Mouse (Mus musculus) spleen, postnatal 14 days (tissue): ENCODE data around the gene E130309D02Rik.

Experiments
- DNase-seq, 2 experiments: peaks; one replicate each; pipeline ENCODE4 v3.0.0; 2021 to 2022; ENCODE audit warnings: low spot score in 2 of 2

The E130309D02Rik gene

DNA sequence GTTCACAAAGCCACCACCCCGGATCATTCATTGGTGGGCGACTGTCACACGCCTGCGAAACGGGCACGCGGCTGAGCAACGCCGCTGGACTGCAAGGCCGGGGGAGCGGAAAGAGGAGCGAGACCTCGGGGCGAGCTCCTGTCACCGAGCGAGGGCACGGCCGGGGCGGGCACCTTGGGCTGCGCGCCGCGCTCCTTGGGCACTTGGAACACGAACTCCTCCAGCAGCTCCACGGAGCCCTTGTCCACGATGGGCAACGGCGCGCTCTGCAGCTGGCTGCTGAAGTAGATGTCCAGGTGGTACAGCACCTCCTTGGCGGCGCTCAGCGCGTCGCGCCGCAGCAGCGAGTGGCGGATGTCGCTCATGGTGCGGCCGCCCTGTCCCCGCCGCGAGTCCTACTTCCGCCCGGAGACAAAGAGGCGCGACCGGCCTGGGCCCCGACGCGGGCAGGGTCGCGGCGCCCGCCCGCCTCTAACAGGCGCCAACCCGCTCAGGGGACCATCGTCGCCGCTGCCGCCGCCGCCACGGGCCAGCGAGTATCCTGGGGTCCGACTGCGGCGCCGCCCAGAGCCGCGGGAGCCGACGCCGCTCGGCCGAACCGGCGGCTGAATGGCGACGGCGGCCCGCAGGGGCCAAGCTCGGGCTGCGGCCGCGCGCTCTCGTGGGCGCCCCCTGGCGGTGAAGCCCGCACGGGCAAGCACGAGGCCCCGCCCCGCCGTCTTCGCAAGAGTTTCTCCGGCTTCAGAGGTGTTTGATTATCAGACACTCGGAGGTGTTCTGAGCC lies at the start of gene E130309D02Rik:
Gene E130309D02Rik, minus strand, starts transcription at position 631 of the 784 bp plus-strand sequence.
- DNase-seq: peak; percentile 88 to 94

DNA sequence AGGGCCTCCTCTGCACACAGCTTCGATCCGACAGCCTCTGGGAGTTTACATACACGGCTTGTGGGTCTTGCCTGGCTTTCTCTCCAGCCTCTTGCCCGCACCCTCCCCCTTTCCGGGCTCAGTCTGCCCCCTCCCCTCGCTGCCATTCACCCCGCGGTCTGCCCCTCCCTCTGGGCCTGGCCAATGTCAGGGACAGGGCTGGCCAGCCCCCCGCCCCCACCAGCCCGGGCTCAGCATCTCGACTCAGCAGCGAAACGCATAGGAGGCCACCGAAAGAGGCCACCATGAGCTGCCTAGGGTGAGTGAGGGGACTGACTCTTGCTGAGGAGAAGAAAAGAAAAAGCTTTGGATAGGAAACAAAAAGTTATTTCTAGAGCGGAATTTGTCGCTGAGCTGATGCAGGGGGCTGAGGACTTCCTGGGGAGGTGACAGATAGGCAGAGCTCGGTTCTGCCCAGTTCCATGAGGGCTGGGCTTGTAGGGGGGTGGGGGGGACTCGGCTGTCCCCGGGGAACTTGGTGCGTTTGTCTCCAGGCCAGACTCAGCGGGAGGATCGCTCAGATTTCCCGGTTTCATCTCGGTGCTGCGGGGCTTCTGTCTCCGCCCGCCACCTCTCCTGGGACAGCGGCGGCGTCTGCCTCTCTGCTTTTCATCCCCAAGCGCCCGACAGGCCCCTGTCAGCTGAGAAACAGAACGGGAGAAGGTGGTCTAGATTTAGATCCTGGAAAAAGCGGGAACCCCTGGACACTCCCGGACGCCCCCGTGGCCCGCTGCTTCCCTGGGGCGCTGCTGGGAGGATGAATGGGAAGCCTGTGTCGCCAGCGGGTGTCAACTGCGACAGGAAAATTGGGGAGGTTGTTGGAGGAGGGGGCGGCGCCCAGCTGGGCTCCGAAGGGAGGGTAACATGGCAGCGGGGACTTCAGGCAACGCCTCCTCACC lies 48.8 kb upstream of the E130309D02Rik start:
- no peak for DNase-seq

DNA sequence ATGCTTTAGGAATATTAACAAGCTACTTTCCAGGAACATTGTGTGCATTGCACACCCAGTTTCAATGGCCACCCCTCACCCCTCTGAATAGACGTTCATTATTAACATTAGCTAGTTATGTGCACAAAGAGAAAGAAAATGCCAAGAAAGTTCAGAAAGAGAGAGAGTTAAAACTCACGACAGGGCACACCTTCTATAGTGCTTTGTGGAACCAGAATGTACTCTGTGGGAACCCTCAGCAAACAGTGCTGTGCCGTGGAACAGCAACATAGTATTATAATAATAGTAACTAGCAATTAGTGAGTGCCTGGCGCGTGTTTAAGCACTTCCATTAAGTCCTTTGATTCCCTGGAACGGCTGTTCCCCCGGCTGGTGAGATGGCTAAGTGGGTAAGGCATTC lies 46.3 kb upstream of the E130309D02Rik start:
- DNase-seq: no peak

DNA sequence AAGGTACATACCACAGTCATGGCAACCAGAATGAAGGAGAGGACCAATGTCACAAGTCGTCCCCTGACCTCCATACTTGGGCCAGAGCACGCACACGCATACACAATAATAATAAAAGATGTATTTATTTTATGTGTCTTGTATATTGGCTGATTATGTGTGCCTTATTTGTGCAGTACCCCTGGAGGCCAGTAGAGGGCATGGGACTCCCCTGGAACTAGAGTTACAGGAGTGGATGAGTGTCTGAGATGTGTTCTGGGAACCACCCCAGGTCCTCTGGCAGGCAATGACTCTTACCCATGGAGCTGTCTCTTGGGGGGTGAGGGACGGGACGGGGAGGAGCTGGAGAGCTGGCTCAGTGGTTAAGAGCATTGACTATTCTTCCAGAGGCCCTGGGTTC lies 44.8 kb upstream of the E130309D02Rik start:
- DNase-seq: no peak

DNA sequence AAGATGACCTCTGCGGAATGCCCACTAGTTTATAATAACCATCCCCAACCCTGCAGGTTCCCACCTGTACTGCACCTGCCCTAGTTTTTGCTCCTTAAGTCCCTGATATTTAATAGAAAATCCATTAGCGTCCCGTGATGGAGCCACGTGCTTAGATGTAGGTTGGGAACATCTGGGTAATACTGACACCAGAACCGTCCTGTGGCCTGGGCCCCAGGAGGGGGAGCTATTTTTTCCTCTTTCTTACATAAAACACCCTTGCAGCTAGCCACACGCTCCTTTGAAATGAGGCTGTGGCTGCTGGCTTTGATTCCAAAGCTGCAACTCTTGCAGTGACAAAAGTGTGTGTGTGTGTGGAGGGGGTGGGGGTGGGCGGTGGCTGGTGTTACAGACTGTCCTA lies 44.1 kb upstream of the E130309D02Rik start:
- no peak for DNase-seq

DNA sequence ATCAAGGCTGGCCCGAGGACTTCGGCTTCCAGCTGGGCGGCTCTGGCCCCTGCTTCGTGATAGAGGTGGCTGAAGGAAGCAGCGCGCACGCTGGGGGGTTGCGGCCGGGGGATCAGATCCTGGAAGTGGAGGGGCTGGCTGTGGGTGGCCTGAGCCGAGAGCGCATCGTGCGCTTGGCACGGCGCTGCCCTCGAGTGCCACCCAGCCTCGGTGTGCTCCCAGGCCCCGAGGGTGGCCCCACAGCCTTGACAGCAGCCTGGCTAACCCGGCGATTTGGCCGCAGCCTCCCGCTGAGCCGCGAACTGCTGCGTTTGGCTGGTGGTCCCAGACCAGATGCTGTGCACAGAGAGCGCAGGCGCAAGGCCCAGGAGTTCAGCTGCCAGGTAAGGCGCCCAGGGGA lies 42.4 kb upstream of the E130309D02Rik start:
- no peak for DNase-seq

DNA sequence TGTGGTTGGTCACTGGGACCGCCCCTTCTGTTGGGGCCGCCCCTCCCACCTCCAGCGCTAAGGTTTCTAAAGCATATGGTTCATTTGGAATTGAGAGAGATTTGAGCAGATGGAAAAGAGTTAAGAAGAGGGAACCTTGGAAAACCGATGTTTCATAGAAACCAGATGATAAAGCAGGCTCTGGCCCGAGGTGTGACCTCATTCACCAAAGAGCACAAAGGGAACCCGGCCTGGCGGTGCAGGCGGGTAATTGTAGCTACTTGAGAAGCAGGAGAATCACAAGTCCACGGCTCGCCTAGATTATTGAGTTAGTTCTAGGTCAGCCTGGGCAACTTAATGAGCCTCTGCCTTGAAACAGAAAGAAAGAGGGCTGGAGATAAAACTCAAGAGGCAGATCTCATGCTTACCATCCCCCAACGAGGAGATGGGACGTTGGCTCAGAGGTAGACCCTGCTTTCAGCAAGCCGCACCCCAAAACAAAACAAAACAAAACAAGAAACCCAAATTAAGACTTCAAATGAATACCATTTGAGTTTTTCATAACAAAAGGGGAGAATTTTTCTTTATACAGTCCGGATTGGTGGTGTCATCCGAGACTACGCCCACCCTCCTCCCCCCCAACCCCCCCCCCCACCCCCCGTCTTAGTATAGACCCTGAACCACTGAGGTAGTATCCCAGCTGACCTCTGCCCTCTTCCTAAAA lies 41.7 kb upstream of the E130309D02Rik start, which contains the start of gene Grid2ip:
Gene Grid2ip, plus strand, starts transcription at position 653 of the 703 bp plus-strand sequence.
- DNase-seq: no peak

DNA sequence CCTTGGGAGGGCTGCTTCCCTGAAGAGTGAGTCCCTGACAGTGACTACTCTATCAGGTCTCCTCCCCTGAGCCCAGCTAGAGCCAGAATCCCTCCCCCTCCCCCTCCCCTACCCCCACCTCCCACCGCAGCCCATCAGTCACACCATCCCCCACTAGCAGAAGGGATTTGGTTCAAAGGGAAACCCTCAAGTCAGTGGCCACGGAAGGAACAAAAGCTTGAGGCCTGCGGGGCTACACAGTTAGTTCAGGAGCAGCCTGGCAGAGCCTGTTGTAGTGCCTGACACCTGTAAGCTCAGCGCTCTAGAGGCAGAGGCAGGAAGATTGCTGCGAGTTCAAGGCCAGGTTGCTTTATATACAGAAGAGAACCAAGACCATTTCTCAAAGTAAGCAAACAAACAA lies 40.9 kb upstream of the E130309D02Rik start:
- no peak for DNase-seq

DNA sequence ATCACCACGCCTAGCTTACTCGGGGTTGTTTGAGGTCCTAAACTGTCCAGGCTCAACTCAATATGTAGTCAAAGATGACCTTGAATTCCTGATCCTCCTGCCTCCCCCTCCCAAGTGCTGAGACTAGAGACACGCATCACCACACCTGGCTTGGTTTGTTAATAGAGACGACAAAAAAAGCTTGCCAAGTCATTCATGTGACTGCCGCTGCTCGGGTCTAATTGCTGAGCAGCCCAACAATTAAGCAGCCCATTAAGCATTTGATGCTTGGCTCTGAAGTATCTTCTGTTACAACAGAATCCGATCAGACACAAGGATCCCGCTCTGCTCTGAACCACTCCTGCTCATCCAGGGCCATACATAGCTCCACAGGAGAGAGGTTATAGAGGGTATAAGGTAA lies 31.2 kb upstream of the E130309D02Rik start:
- no peak for DNase-seq

DNA sequence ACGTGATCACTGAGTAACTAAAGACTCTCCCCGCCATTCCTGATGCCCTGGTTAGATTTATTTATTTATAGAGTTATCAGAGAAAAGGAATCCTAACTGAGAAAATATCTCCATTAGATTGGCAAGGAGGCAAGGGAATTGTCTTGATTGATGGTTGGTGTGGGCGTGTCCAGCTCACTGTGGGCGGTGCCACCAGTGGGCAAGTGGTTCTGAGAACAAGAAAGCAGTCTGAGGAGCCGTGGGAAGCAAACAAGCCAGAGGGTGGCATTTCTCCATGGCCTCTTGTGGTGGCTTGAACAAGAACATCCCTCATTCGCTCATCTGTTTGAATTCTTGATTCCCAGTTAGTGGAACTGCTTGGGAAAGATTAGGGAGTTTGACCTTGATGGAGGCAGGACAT lies 24.4 kb upstream of the E130309D02Rik start:
- DNase-seq: no peak

DNA sequence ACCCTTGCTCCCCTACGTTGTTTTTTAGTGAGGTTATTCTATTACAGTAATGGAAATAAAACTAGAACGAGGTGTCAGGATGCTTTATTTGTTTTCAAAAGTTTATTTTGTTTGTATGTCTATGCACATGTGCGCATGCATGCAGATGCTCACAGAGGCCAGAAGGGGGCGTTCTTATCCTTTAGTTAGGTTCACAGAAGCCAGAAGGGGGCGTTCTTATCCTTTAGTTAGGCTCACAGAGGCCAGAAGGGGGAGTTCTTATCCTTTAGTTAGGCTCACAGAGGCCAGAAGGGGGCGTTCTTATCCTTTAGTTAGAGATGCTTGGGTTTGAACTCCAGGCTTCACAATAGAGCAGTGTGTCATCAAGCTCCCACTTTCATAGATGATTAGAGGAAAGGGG lies 21.4 kb upstream of the E130309D02Rik start:
- DNase-seq: no peak

DNA sequence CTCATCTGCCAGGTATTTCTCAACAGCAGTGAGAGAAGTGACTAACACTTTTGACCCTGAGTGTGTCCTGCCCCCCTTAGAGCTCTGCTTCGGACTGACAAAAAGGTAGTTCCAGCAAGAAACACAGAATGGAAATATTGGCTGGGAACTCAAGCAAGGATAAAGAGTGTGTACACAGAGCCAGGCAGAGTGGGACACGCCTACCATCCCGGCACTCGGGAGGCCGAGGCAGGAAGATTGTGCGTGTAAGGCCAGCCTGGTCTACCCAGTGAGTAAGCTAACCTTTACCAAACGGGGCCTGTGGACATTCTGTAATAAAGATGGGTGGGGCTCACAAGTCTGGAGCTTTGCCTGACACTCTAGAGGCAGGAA lies 19.9 kb upstream of the E130309D02Rik start:
- no peak for DNase-seq

DNA sequence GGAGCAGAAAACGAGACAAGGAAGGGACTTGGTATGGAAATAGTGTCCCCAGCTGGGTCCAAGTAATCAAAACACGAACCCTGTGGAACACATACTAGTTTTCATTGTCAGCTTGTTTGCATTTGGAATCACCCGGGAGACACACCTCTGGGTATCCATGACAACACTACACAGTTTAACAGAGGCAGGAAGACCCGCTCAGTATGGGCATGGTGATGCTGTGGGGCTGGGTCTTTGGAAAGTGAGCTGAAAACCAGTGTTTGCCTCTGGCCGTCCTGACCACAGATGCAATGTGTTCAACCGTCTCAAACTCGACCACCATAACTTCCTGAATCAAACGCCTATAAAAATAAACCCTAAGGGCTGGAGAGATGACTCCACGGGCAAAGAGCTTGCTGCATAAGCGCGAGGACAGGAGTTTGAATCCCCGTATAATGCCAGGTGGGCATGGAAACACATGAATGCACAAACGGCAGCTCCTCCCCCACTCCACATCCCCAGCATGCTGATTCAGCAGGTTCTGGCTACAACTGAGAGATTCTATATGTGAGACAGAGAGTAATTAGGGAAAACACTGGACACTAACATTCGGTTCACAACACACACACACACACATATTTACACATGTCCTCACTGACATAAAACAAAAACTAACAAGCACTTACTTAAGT lies 19.4 kb upstream of the E130309D02Rik start:
- DNase-seq: no peak

DNA sequence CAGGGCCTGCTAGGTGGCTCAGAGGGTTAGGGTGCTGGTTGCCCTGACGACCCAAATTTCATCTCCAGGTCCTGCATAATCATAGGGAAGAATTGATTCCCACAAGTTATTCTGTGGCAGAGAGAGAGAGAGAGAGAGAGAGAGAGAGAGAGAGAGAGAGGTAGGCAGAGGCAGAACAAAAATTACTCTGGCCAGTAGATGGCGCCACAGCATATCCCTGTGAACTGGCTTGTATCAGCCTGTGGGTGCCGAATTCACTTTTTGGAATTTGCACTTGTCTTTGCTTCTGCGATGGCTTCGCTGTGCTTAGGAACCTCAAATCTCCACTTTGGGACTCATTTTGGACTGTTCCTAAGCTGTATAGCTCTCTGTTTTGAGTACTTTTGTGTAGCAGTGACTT lies 18.7 kb upstream of the E130309D02Rik start:
- peak; percentile 31 to 75 for DNase-seq

DNA sequence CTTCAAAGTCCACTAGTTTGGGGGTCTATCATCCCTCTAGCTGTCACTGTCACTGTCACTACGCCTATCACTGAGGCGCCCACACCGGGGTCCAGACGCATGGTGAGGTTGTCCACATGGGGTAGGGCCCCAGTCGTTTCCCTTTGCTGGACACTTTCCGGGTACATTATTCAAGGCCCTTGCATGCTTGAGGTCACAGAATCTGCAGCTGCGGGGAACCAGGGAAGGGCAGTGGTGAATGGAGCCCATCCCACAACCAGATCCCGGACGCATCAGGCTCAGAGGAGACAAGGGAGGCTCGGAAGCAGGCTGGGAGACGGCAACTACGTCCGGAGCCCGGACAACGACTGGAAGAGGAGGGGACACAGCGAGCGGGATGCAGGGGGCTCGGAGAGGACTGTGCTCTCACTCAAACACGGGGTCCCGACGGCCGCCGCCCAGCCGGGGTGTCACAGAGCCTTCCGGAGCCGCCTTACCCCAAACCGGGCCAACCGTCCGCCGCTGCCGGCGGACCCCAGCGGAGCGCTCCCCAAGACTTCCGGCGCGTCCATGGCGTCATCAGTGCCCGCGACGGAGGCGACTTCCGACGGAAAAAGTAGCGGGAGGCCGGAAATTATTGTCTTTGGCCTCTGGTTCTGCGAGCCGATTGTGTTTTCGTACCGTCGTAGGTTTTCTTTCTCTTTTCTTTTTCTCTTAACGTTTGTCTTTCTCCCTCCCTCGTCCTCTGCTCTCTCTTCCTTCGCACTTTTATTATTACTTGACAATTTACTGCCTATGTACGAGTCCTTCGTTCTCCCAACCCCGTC lies 13.7 kb upstream of the E130309D02Rik start, which contains the start of gene Zdhhc4:
Gene Zdhhc4, minus strand, starts transcription at position 567 of the 806 bp plus-strand sequence.
- DNase-seq: peak; percentile 78 to 91

DNA sequence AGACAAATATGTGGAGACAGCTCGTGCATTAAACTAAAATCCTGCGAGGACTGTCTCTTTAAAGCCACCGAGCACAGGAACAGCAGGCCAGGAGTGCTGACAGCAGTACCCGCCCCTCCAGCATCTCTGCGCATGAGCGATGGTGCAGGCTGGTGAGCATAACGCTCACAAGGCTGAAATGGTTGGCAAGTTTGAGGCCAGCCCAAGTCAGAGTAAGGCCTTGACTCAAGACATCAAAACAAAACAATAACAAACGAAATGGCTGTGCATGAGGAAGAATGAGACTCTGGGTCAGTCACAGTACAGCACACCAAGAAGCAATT lies 2.1 kb upstream of the E130309D02Rik start:
- no peak for DNase-seq

DNA sequence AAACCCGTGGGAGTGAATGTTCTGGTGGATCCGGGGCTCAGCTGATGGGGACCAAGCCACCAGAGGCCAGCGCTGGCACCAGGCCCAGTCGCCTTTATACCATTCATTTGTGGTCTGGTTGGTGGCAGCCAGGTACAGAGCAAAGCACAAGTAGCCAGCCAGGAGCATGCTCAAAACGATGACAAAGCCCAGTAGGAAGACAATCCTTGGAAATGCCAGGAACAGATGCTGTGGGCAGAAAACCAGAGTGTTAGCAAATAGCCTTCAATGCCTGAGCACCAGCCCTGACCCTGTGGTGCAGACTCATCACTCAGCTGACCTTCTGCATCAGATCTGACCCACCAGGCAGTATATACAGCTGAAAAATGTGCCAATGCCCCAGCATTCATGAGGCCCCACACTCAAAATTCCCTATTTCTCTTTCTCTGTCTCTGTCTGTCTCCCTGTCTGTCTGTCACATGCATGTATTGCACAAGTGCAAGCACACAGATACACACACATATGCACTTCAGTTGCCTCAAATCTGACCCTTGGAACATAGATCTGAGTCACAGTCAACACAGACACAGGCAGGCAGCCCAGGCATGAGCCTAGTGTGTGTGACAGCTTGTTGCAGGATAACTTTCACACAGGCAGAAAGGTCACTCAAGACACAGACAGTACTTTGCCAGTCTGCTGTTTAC lies 1.6 kb upstream of the E130309D02Rik start:
- DNase-seq: no peak

DNA sequence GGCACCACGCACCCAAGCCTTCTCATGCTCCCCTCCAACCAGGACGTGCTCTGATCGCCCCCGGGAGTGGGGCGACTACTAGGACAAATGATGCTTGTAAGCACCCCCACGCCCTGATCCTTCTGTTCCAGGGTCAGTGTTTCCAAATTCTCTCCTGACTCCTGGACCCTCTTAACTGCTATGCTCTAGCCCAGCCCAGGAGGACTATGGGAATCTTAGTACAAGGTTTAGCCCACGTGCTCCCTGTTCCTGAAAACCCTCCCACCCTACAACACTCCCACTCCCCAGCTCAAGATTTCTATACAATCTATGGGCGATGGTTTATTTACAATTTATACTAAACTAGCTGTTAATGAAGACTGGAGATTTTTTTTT lies 341 bp upstream of the E130309D02Rik start:
- no peak for DNase-seq

DNA sequence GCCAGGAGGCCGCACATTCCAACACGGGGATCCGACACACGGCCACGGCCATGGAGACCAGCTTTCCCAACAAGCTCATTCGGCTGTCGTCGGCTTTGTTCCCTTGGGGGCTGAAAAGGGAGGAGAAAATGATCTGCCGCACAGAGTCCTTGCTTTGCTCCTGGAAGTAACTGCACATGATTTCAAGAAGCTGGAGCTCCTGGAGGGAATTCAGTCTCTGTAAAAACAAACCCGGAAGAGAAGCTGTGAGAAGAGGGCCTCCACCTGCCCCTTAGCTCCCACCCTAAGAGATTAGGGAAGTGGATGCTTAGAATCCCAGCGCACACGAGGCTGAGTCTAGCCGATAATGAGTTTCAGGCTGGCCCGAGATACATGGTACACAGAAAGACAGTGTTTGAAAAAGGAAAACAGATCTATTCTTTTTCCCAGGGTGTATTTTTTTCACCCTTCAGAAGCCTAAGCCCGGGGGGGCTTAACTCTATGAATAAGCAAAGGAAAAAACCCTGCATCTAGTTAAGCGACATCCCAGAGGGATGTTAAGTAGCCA lies 904 bp downstream of the E130309D02Rik start:
- DNase-seq: no peak

DNA sequence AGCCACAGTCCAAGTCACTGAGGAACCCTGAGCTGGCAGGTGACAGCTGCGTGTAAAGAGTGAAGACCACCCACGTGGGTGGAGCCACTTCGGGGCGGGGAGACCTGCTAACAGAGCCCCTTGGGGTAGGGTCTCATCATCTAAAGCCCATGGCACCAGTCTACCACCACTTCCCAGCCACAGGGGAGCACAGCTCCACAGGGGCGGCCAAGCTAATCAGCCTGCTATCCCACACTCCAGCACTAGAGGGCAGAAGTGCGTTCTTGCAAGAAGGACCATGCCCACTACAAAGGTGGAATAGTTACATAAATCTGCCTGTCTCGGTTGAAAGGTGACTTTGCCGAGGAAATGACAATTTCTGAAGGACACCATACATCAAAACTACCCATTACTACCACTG lies 3.3 kb downstream of the E130309D02Rik start:
- DNase-seq: peak; percentile 75 to 86
